Mouse (Mus musculus) forebrain, embryonic 16.5 days (tissue): ENCODE results near the gene Grap2. TPM values are rescaled to one million over a fixed set of nuclear protein-coding genes. Genes with fewer than 3 reads are reported as not detected.

Experiments used
- ATAC-seq: fragments of 200-750 bp; cut with Nextera tagmentation; 2 replicates; pipeline ENCODE4 v1.8.0; 2017; ENCODE audit warnings: mild to moderate bottlenecking, moderate library complexity
- H3K27ac ChIP-seq: fragments of 300-500 bp; sonication (generic); 2 replicates; pipeline ENCODE4 v1.5.1; 2014; ENCODE audit warnings: low read length, control low read depth
- H3K27me3 ChIP-seq: fragments of 300-500 bp; sonication (generic); replicated peaks from 2 replicates; pipeline ENCODE4 v1.6.1; 2014; ENCODE audit warnings: low read length; ENCODE audit not compliant: control insufficient read depth, insufficient read depth
- H3K36me3 ChIP-seq: fragments of 300-500 bp; sonication (generic); 2 replicates; pipeline ENCODE4 v1.6.1; 2014; ENCODE audit not compliant: control insufficient read depth, insufficient read depth
- H3K4me1 ChIP-seq: fragments of 300-500 bp; sonication (generic); replicated peaks from 2 replicates; pipeline ENCODE4 v1.6.1; 2014; ENCODE audit warnings: low read length; ENCODE audit not compliant: control insufficient read depth, insufficient read depth
- H3K4me2 ChIP-seq: fragments of 300-500 bp; sonication (generic); 2 replicates; pipeline ENCODE4 v1.6.1; 2014; ENCODE audit warnings: mild to moderate bottlenecking, low read length, control low read depth
- H3K4me3 ChIP-seq: fragments of 300-500 bp; sonication (generic); replicated peaks from 2 replicates; pipeline ENCODE4 v1.5.1; 2014; ENCODE audit warnings: mild to moderate bottlenecking, low read length, control low read depth
- H3K9ac ChIP-seq: fragments of 300-500 bp; sonication (generic); replicated peaks from 2 replicates; pipeline ENCODE4 v1.6.1; 2014; ENCODE audit warnings: low read depth, low read length, control low read depth
- H3K9me3 ChIP-seq: fragments of 300-500 bp; sonication (generic); 2 replicates; pipeline ENCODE4 v1.6.1; 2016; ENCODE audit warnings: low read length; ENCODE audit not compliant: control insufficient read depth
- WGBS: fragments of 180-500 bp; shearing (Covaris S2); extraction: QIAGEN DNeasy Blood & Tissue Kit; methylation state at CpG from one replicate; pipeline ENCODE4 v1.1.7; 2014; 5-methylcytosine and 5-hydroxymethylcytosine counted together
- polyA plus RNA-seq: library from polyadenylated mRNA; unstranded; fragments of >200 nt; fragmentation: Nextera tagmentation; extraction: Ambion mirVana; gene quantifications from 2 replicates; pipeline ENCODE4 v1.2.1, GENCODE M21; 2015

The Grap2 gene
- polyA plus RNA-seq, 1 experiment from 2014 or later = not detected

DNA sequence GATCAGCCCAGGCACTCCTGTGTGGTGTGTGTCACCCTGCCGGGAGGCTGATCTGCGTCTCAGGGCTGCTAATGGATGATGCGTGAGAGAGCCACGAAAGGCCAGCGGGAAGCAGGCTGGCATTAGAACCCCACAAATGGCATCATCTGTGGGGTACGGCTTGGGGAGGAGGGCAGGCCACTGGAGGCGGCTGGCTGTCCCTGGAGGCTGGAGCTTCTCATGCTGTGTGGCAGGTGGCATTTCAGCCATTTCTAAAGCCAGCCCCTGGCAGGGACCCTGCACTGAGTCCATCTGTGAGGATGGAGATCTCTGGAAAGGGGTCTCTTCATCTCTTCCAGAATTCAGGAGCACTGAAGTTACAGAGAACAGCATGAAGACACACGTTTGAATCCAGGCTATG is 48.0 kb downstream of the Grap2 start:
- H3K27me3 ChIP-seq = 0 out of 2 replicates have a peak, but pooled peaks cover 5% of the 10 kb centered on the region
- peaks cover 9% of the 10 kb centered on the region for H3K4me1 ChIP-seq
- no peak overlapping the region for H3K4me3 ChIP-seq
- no peak for ATAC-seq
- H3K27ac ChIP-seq = no peak overlapping the region
- 76% methylated on average over 8 of the region's 8 CpGs for WGBS
- H3K9ac ChIP-seq = no peak overlapping the region
- H3K36me3 ChIP-seq = no peaks in the 10 kb centered on the region
- H3K4me2 ChIP-seq = no peak overlapping the region
- no peaks in the 10 kb centered on the region for H3K9me3 ChIP-seq

DNA sequence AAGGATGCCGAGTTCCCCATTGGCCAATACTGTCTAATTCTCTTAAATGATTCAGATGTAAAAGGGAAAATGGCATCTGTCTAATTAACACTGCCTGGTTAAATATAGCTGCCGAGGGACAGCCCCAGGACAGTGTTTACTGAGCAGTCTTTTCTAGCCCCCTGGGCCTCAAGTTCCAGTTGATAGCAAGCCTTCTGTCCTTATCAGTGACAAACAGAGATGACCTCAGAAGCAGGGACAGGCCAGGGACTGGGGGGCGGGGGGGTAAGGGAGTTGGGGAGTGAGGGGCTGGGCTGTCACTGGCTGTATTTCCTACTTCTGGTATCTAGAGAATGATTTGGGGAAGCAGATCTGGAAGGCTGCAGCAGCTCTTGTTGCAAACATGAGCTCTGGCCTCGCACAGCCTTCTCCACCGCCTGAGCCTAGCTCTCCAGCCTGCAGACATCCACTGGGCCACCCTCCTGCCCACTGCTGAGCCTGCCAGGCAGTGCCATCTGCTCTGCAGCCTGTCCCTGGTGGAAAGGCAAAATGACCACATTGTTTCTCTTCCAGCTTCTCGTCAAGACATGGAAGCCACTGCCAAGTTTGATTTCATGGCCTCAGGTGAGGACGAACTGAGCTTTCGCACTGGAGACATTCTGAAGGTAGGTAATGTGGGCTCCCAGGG is 50.9 kb downstream of the Grap2 start:
- ATAC-seq = no peak

DNA sequence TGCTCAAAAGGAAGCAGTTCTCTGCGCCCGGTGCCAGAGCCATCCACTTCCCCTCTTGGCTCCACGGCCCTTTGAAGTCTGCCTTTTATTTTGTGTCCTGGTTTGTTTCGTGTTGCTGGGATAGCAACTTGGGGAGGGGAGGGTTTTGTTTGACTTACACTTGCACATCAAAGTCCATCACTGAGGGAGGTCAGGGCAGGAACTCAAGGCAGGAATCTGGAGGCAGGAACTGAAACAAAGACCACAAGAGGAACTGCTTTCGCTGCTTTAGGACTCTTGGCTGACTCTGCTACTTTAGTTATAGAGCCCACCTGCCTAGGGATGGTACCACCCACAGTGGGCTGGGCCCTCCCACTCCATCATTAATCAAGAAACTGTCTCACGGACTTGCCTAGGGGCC is 54.1 kb downstream of the Grap2 start:
- H3K27ac ChIP-seq = no peak overlapping the region
- H3K4me1 ChIP-seq = 0 out of 2 replicates have a peak, but pooled peaks cover 3% of the 10 kb centered on the region
- no peaks in the 10 kb centered on the region for H3K36me3 ChIP-seq
- H3K4me3 ChIP-seq = no peak overlapping the region
- H3K9me3 ChIP-seq = no peaks in the 10 kb centered on the region
- ATAC-seq = no peak
- WGBS = 65% methylated on average over 6 of the region's 6 CpGs
- no peak overlapping the region for H3K9ac ChIP-seq
- H3K27me3 ChIP-seq = no peaks in the 10 kb centered on the region
- H3K4me2 ChIP-seq = no peak overlapping the region

More for the DNA sequence above, 50.9 kb downstream of the Grap2 start:
- Histone ChIP-seq H3K27ac (no peak overlapping the region), H3K4me1 (0 out of 2 replicates have a peak, but pooled peaks cover 3% of the 10 kb centered on the region), H3K9ac (no peak overlapping the region), H3K9me3 (no peaks in the 10 kb centered on the region), H3K27me3 (no peaks in the 10 kb centered on the region), H3K4me3 (no peak overlapping the region), H3K4me2 (no peak overlapping the region), H3K36me3 (no peaks in the 10 kb centered on the region)
- WGBS = 59% methylated on average over 8 of the region's 8 CpGs

DNA sequence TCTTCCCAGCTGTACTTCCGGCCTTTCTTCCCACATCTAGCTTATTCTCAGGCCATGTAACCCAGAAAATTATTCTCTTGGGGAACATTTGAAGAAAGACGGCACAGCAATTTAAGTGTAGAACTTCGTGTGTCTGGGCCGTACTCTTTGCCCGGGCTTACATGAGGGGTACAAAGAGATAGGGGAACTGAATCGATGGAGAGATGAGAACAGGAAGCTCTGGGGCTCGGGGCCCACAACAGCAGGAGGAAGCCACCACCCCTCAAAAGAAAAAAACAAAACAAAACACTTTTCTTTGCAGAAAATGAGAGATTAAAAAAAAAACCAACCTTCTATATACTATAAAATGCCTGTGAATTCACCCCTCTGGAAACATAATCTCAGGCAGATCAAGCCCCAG is 57.8 kb downstream of the Grap2 start:
- Histone ChIP-seq H3K36me3 (no peaks in the 10 kb centered on the region), H3K4me1 (no peaks in the 10 kb centered on the region), H3K4me2 (no peak overlapping the region), H3K9me3 (no peaks in the 10 kb centered on the region), H3K27ac (no peak overlapping the region), H3K4me3 (no peak overlapping the region), H3K9ac (no peak overlapping the region), H3K27me3 (no peaks in the 10 kb centered on the region)
- no peak for ATAC-seq
- WGBS = 71% methylated on average over 7 of the region's 7 CpGs

DNA sequence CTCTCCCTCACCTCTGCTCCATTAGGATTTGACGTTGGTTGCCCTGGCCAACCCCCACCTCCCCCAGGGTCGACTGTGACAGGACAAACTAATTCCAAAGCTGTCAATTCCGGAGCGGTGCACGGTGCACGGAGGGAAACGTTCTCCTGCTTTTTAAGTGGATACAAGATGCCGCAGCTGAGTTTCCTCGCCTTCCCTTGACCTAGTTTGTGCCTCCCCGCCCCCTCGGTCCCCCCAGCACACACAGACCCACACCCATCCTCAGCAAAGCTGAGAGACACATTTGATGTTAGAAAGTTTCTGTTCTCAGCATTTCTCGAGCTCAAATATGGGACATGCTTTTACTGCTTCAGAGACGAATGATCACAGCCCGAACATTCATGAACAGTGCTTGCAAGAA is 58.3 kb downstream of the Grap2 start:
- no peaks in the 10 kb centered on the region for H3K4me1 ChIP-seq
- no peaks in the 10 kb centered on the region for H3K27me3 ChIP-seq
- no peak overlapping the region for H3K4me2 ChIP-seq
- 60% methylated on average over 14 of the region's 14 CpGs for WGBS
- no peaks in the 10 kb centered on the region for H3K9me3 ChIP-seq
- no peak overlapping the region for H3K9ac ChIP-seq
- ATAC-seq = no peak
- H3K4me3 ChIP-seq = no peak overlapping the region
- no peaks in the 10 kb centered on the region for H3K36me3 ChIP-seq
- H3K27ac ChIP-seq = no peak overlapping the region

DNA sequence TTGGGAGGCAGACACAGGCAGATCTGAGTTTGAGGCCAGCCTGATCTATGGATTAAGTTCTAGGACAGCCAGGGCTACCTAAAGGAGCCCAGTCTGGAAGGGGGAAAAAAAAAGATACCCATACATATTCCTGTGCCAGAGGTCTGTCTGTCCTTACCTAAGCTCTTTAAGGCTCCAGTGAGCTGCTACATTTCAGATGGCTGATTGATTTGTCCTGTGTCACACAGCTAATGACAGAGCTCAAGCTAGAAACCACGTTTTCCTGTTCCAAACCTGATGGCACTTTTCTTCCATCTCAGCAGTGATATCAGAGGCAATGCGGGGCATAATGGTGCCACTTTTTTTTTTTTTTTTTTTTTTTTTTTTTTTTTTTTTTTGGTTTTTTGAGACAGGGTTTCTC is 58.9 kb downstream of the Grap2 start:
- Histone ChIP-seq H3K9me3 (no peaks in the 10 kb centered on the region), H3K4me2 (no peak overlapping the region), H3K9ac (no peak overlapping the region), H3K27ac (no peak overlapping the region), H3K27me3 (no peaks in the 10 kb centered on the region), H3K36me3 (no peaks in the 10 kb centered on the region), H3K4me1 (no peaks in the 10 kb centered on the region), H3K4me3 (no peak overlapping the region)
- ATAC-seq = no peak
- WGBS = 86% methylated on average over 2 of the region's 2 CpGs

DNA sequence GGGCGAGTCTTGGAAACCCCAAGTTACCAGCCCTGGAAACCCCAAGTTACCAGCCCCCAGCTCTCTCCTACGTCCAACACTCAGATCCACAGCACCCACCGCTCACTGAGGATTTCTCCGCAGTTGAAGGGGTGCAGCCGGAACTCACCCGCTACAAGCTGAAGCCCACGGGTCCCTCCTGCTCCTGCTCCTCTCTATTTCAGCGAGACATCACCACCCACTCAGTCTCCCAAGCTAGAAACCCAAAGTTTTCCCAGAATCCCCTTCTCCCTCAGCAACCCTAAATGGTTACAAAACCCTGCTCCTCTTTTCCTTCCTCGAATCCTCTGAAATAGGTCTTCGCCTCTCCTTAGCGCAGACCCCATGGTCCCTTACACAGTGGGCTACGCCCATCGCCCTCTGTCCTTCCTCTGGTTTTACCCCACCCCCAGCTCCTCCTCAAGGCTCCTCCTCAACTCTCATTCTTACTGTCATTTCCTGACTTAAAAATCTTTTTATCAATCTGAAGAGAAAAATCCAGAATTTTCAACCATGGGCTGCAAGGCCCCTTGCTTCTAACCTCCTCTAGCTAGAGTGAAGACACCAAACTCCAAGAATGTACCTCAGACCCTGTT is 60.0 kb downstream of the Grap2 start:
- Histone ChIP-seq H3K27me3 (no peaks in the 10 kb centered on the region), H3K9ac (no peak overlapping the region), H3K4me3 (no peak overlapping the region), H3K4me2 (no peak overlapping the region), H3K4me1 (no peaks in the 10 kb centered on the region), H3K27ac (no peak overlapping the region), H3K36me3 (no peaks in the 10 kb centered on the region), H3K9me3 (no peaks in the 10 kb centered on the region)
- 89% methylated on average over 13 of the region's 13 CpGs for WGBS
- no peak for ATAC-seq

DNA sequence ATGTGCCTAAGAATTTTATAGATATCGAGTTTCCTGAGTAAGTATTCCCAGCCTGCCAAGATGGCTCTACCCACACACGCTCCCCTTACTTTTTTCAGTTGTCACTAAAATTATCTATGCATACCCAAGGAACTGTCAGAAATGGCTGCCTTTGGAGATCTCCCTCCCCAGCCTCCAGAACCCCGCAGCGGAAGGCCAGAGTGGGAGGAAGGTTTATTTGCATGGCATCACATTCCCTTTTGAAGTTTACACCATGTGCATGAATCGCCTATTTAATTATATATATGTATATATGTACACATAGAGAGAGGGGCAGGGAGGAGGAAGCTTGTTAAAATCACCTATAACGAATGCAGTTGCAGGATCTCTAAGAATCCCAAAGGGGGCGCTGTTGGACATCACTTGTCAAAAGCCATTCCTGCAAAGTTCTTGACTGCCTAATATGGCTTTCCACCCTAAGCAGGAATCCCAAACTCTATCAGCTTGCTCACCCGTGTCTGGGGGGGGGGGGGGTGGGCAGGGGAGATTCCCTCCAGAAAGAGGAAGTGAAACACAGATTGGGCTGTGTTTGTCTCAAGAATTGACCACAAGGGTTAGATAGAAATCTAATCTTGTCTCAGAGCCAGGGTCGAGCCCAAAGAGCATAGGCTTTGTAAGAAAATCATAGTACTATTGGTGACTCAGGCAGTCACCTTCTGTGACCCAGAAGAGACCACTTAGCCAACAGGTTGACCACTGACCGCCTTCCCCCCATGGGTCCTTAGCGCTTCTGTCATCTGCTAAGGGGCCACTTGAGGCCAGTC is 62.2 kb downstream of the Grap2 start:
- Histone ChIP-seq H3K9me3 (no peaks in the 10 kb centered on the region), H3K4me2 (no peak overlapping the region), H3K27ac (no peak overlapping the region), H3K27me3 (no peaks in the 10 kb centered on the region), H3K9ac (no peak overlapping the region), H3K36me3 (no peaks in the 10 kb centered on the region), H3K4me3 (no peak overlapping the region), H3K4me1 (no peaks in the 10 kb centered on the region)
- WGBS = 63% methylated on average over 11 of the region's 11 CpGs
- ATAC-seq = no peak

DNA sequence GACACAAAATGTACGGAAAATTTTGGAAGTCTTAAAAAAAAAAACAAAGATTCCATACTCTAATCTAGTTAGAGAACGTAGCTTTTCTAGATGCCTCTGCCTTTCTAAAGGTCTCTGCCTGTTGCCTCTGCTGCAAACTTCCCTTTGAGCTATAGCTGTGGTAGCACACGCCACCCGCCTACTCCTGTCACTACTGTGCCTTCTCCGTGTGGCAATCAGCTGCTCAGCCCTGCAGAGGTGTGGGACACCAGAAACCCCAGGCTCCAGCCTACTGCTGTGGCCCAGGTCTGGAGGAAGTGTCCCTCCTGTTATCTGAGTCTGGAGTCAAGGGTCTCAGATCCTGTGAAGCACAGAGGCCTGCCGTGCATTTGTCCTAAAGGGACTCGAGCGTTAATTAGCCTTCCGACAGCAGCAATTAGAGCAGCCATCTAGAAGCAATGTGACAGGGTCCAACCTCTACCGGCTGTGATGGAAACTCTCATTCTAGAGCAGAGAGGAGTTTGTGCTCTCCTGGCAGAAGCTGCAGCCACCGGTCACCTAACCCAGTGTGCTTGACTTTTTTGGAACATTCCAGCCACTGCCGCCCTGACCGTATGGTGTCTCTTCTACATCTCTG is 64.5 kb downstream of the Grap2 start:
- no peak overlapping the region for H3K9ac ChIP-seq
- WGBS = 37% methylated on average over 13 of the region's 13 CpGs
- H3K4me3 ChIP-seq = no peak overlapping the region
- H3K27me3 ChIP-seq = no peaks in the 10 kb centered on the region
- H3K4me2 ChIP-seq = no peak overlapping the region
- ATAC-seq = no peak
- H3K4me1 ChIP-seq = no peaks in the 10 kb centered on the region
- no peak overlapping the region for H3K27ac ChIP-seq
- H3K36me3 ChIP-seq = no peaks in the 10 kb centered on the region
- no peaks in the 10 kb centered on the region for H3K9me3 ChIP-seq
